Mouse (Mus musculus): ENCODE data around the gene C730034F03Rik. TPM values are rescaled to one million over a fixed set of nuclear protein-coding genes. Genes with fewer than 3 reads are reported as not detected.

Gene C730034F03Rik
- total RNA-seq, 2 experiments from 2014 or later, result 1.8 to 3.4 TPM

GRCm38 (mm10) chr15:89442486-89443070 is 13.2 kb downstream of the C730034F03Rik start:
- H3K27ac ChIP-seq, result no peak overlapping the region
- peak; percentile 74 for TF ChIP-seq CTCF (conservative IDR thresholded peaks at IDR 0.05)
- DNase-seq (ENCODE audit: low spot score in 2 of 2), result no peak
- no peak overlapping the region for H3K4me3 ChIP-seq

GRCm38 (mm10) chr15:89452906-89453864 is 23.8 kb downstream of the C730034F03Rik start:
- Histone ChIP-seq H3K27ac (peak overlapping the region; percentile 96), H3K4me3 (peak overlapping the region; percentile 82)
- no peak for TF ChIP-seq CTCF (conservative IDR thresholded peaks at IDR 0.05)
- no peak for DNase-seq (ENCODE audit: low spot score in 2 of 2)

GRCm38 (mm10) chr15:89453865-89454478 is 24.6 kb downstream of the C730034F03Rik start, which contains the start of gene Mapk8ip2:
Gene Mapk8ip2, plus strand, starts transcription at chr15:89453913.
- DNase-seq (ENCODE audit: low spot score in 2 of 2), result peak in 1 of 2 experiments; percentile 57
- Histone ChIP-seq H3K4me3 (peak within 1 kb of the TSS; percentile 82), H3K27ac (peak within 1 kb of the TSS; percentile 96)
- TF ChIP-seq CTCF (conservative IDR thresholded peaks at IDR 0.05), result no peak

- no peak for DNase-seq (ENCODE audit: low spot score in 2 of 2)
- Histone ChIP-seq H3K27ac (peak overlapping the region; percentile 96; the same call in 1 of the 2 replicates), H3K4me3 (peak overlapping the region; percentile 82)
- no peak for TF ChIP-seq CTCF (conservative IDR thresholded peaks at IDR 0.05)
These were observed 25.5 kb downstream of the C730034F03Rik start for GRCm38 (mm10) chr15:89454857-89455256.

- DNase-seq (ENCODE audit: low spot score in 2 of 2), result no peak
- Histone ChIP-seq H3K27ac (peak overlapping the region; percentile 10; the same call in 1 of the 2 replicates), H3K4me3 (peak overlapping the region; percentile 82)
- no peak for TF ChIP-seq CTCF (conservative IDR thresholded peaks at IDR 0.05)
These were observed 26.3 kb downstream of the C730034F03Rik start for GRCm38 (mm10) chr15:89455642-89456041.

GRCm38 (mm10) chr15:89458942-89459341 is 29.6 kb downstream of the C730034F03Rik start:
- Histone ChIP-seq H3K4me3 (no peak overlapping the region), H3K27ac (no peak overlapping the region)
- TF ChIP-seq CTCF (conservative IDR thresholded peaks at IDR 0.05), result no peak
- DNase-seq (ENCODE audit: low spot score in 2 of 2), result no peak

GRCm38 (mm10) chr15:89459821-89460220 is 30.4 kb downstream of the C730034F03Rik start:
- no peak overlapping the region for H3K27ac ChIP-seq
- DNase-seq (ENCODE audit: low spot score in 2 of 2), result no peak
- H3K4me3 ChIP-seq, result no peak overlapping the region
- TF ChIP-seq CTCF (conservative IDR thresholded peaks at IDR 0.05), result no peak

GRCm38 (mm10) chr15:89460298-89460697 is 30.9 kb downstream of the C730034F03Rik start:
- no peak overlapping the region for H3K4me3 ChIP-seq

GRCm38 (mm10) chr15:89461321-89461720 is 31.9 kb downstream of the C730034F03Rik start:
- H3K4me3 ChIP-seq, result no peak overlapping the region
- TF ChIP-seq CTCF (conservative IDR thresholded peaks at IDR 0.05), result no peak
- DNase-seq (ENCODE audit: low spot score in 2 of 2), result no peak

More at GRCm38 (mm10) chr15:89460298-89460697, 30.9 kb downstream of the C730034F03Rik start:
- no peak for DNase-seq (ENCODE audit: low spot score in 2 of 2)
- no peak for TF ChIP-seq CTCF (conservative IDR thresholded peaks at IDR 0.05)
- no peak overlapping the region for H3K27ac ChIP-seq

GRCm38 (mm10) chr15:89462176-89462575 is 32.8 kb downstream of the C730034F03Rik start:
- Histone ChIP-seq H3K27ac (no peak overlapping the region), H3K4me3 (no peak overlapping the region)
- DNase-seq (ENCODE audit: low spot score in 2 of 2), result no peak
- TF ChIP-seq CTCF (conservative IDR thresholded peaks at IDR 0.05), result no peak

More at GRCm38 (mm10) chr15:89461321-89461720, 31.9 kb downstream of the C730034F03Rik start:
- H3K27ac ChIP-seq, result no peak overlapping the region

GRCm38 (mm10) chr15:89463334-89464235 is 34.2 kb downstream of the C730034F03Rik start:
- no peak overlapping the region for H3K27ac ChIP-seq
- TF ChIP-seq CTCF (conservative IDR thresholded peaks at IDR 0.05), result peak; percentile 62
- no peak overlapping the region for H3K4me3 ChIP-seq
- no peak for DNase-seq (ENCODE audit: low spot score in 2 of 2)

- no peak overlapping the region for H3K27ac ChIP-seq
- TF ChIP-seq CTCF (conservative IDR thresholded peaks at IDR 0.05), result no peak
- no peak overlapping the region for H3K4me3 ChIP-seq
- DNase-seq (ENCODE audit: low spot score in 2 of 2), result no peak
These were observed 35.7 kb downstream of the C730034F03Rik start for GRCm38 (mm10) chr15:89465052-89465451.

Measured in layer of hippocampus, adult 2 months (tissue).